Mouse (Mus musculus) intestine, postnatal 0 days (tissue): Measurements from ENCODE around the gene Smc1b. TPM values are rescaled to one million over a fixed set of nuclear protein-coding genes. Genes with fewer than 3 reads are reported as not detected.

Experiments
- ATAC-seq: fragments of 200-750 bp; cut with Nextera tagmentation; 2 replicates; pipeline ENCODE4 v1.8.0; 2017; ENCODE audit warnings: mild to moderate bottlenecking, moderate TSS enrichment, moderate library complexity
- H3K27ac ChIP-seq: fragments of 300-500 bp; sonication (generic); 2 replicates; pipeline ENCODE4 v1.5.1; 2014; ENCODE audit warnings: mild to moderate bottlenecking, low read depth, low read length, moderate library complexity
- H3K27me3 ChIP-seq: fragments of 300-500 bp; sonication (generic); replicated peaks from 2 replicates; pipeline ENCODE4 v1.6.1; 2014; ENCODE audit warnings: low read length, mixed read lengths; ENCODE audit not compliant: control insufficient read depth, insufficient read depth
- H3K36me3 ChIP-seq: fragments of 300-500 bp; sonication (generic); 2 replicates; pipeline ENCODE4 v1.6.1; 2014; ENCODE audit warnings: mild to moderate bottlenecking, moderate library complexity; ENCODE audit not compliant: control insufficient read depth, insufficient read depth
- H3K4me1 ChIP-seq: fragments of 300-500 bp; sonication (generic); replicated peaks from 2 replicates; pipeline ENCODE4 v1.6.1; 2014; ENCODE audit warnings: antibody characterized with exemption, low read length, mixed read lengths; ENCODE audit not compliant: control insufficient read depth, insufficient read depth
- H3K4me2 ChIP-seq: fragments of 300-500 bp; sonication (generic); replicated peaks from 2 replicates; pipeline ENCODE4 v1.6.1; 2014; ENCODE audit warnings: low read depth, mild to moderate bottlenecking, moderate library complexity
- H3K4me3 ChIP-seq: fragments of 300-500 bp; sonication (generic); 2 replicates; pipeline ENCODE4 v1.5.1; 2014; ENCODE audit warnings: low read depth, low read length
- H3K9ac ChIP-seq: fragments of 300-500 bp; sonication (generic); 2 replicates; pipeline ENCODE4 v1.6.1; 2014; ENCODE audit warnings: mild to moderate bottlenecking, low read depth, low read length
- H3K9me3 ChIP-seq: fragments of 300-500 bp; sonication (generic); 2 replicates; pipeline ENCODE4 v1.6.1; 2016; ENCODE audit warnings: mixed run types; ENCODE audit not compliant: control insufficient read depth
- CTCF ChIP-seq: sonication (generic); IDR thresholded peaks from 2 replicates; pipeline ENCODE4 v1.5.1; 2016; ENCODE audit warnings: low read depth, mild to moderate bottlenecking, control low read depth, antibody characterized with exemption, moderate library complexity
- WGBS: fragments of 180-500 bp; shearing (Covaris S2); extraction: QIAGEN DNeasy Blood & Tissue Kit; methylation state at CpG from one replicate; pipeline ENCODE4 v1.1.7; 2014; 5-methylcytosine and 5-hydroxymethylcytosine counted together
- polyA plus RNA-seq: library from polyadenylated mRNA; unstranded; fragments of >200 nt; fragmentation: Nextera tagmentation; extraction: Ambion mirVana; gene quantifications from 2 replicates; pipeline ENCODE4 v1.2.1, GENCODE M21; 2015

Smc1b gene
- polyA plus RNA-seq, 1 experiment from 2014 or later = 0.07 TPM

- H3K4me1 ChIP-seq = no peaks in the 10 kb centered on the region
Observed at GRCm38 (mm10) chr15:85063421-85063820, 68.3 kb downstream of the Smc1b start.

GRCm38 (mm10) chr15:85055186-85055585 is 76.6 kb downstream of the Smc1b start:
- H3K4me1 ChIP-seq = no peaks in the 10 kb centered on the region
- H3K4me2 ChIP-seq = no peak overlapping the region
- ATAC-seq = no peak
- no peaks in the 10 kb centered on the region for H3K9me3 ChIP-seq
- TF ChIP-seq CTCF = no peak
- H3K27me3 ChIP-seq = no peaks in the 10 kb centered on the region
- peaks cover 49% of the 10 kb centered on the region for H3K36me3 ChIP-seq
- H3K27ac ChIP-seq = no peak overlapping the region
- H3K9ac ChIP-seq = no peak overlapping the region
- WGBS = 86% methylated on average over 4 of the region's 4 CpGs
- no peak overlapping the region for H3K4me3 ChIP-seq

More at GRCm38 (mm10) chr15:85063421-85063820, 68.3 kb downstream of the Smc1b start:
- WGBS = 87% methylated on average over 2 of the region's 2 CpGs
- no peak overlapping the region for H3K4me2 ChIP-seq
- no peak overlapping the region for H3K27ac ChIP-seq
- H3K4me3 ChIP-seq = no peak overlapping the region
- no peak for ATAC-seq
- H3K27me3 ChIP-seq = no peaks in the 10 kb centered on the region
- no peak overlapping the region for H3K9ac ChIP-seq
- H3K36me3 ChIP-seq = peaks cover 47% of the 10 kb centered on the region
- no peaks in the 10 kb centered on the region for H3K9me3 ChIP-seq
- TF ChIP-seq CTCF = no peak

- ATAC-seq = no peak
- H3K36me3 ChIP-seq = peaks cover 47% of the 10 kb centered on the region
- no peak for TF ChIP-seq CTCF
Observed at GRCm38 (mm10) chr15:85054098-85054497, 77.7 kb downstream of the Smc1b start.

GRCm38 (mm10) chr15:85049758-85050157 is 82.0 kb downstream of the Smc1b start:
- H3K9ac ChIP-seq = no peak overlapping the region
- H3K9me3 ChIP-seq = no peaks in the 10 kb centered on the region
- no peak overlapping the region for H3K4me2 ChIP-seq
- WGBS = 100% methylated on average over 1 of the region's 1 CpGs
- H3K27me3 ChIP-seq = no peaks in the 10 kb centered on the region
- no peak overlapping the region for H3K4me3 ChIP-seq
- no peak overlapping the region for H3K27ac ChIP-seq
- H3K36me3 ChIP-seq = peaks cover 74% of the 10 kb centered on the region
- ATAC-seq = no peak
- no peak for TF ChIP-seq CTCF
- no peaks in the 10 kb centered on the region for H3K4me1 ChIP-seq

More at GRCm38 (mm10) chr15:85054098-85054497, 77.7 kb downstream of the Smc1b start:
- H3K9me3 ChIP-seq = no peaks in the 10 kb centered on the region
- H3K4me1 ChIP-seq = no peaks in the 10 kb centered on the region
- H3K4me3 ChIP-seq = no peak overlapping the region
- H3K9ac ChIP-seq = no peak overlapping the region
- no peak overlapping the region for H3K4me2 ChIP-seq
- H3K27ac ChIP-seq = no peak overlapping the region
- 83% methylated on average over 3 of the region's 3 CpGs for WGBS
- H3K27me3 ChIP-seq = no peaks in the 10 kb centered on the region

- no peak for ATAC-seq
- no peak overlapping the region for H3K9ac ChIP-seq
- TF ChIP-seq CTCF = no peak
- H3K27ac ChIP-seq = no peak overlapping the region
- no peaks in the 10 kb centered on the region for H3K9me3 ChIP-seq
- H3K4me1 ChIP-seq = no peaks in the 10 kb centered on the region
- peaks cover 61% of the 10 kb centered on the region for H3K36me3 ChIP-seq
- H3K4me3 ChIP-seq = no peak overlapping the region
- WGBS = 87% methylated on average over 4 of the region's 4 CpGs
- no peak overlapping the region for H3K4me2 ChIP-seq
- no peaks in the 10 kb centered on the region for H3K27me3 ChIP-seq
Observed at GRCm38 (mm10) chr15:85047865-85048264, 83.9 kb downstream of the Smc1b start.

GRCm38 (mm10) chr15:85046230-85046950 is 85.4 kb downstream of the Smc1b start:
- Histone ChIP-seq H3K36me3 (peaks cover 51% of the 10 kb centered on the region), H3K9ac (no peak overlapping the region), H3K27ac (no peak overlapping the region), H3K4me3 (no peak overlapping the region), H3K27me3 (no peaks in the 10 kb centered on the region), H3K4me2 (no peak overlapping the region), H3K9me3 (no peaks in the 10 kb centered on the region), H3K4me1 (0 out of 2 replicates have a peak, but pooled peaks cover 4% of the 10 kb centered on the region)
- no peak for TF ChIP-seq CTCF
- ATAC-seq = no peak
- 90% methylated on average over 14 of the region's 14 CpGs for WGBS
